Mouse (Mus musculus) megakaryocyte, adult 5-6 weeks (primary cell): ENCODE measurements around the gene Tmem40. TPM values are rescaled to one million over a fixed set of nuclear protein-coding genes. Genes with fewer than 3 reads are reported as not detected.

Source experiments
- ATAC-seq: 2 replicates; pipeline ENCODE4 v1.8.0; 2016; ENCODE audit warnings: mild to moderate bottlenecking, inconsistent platforms; ENCODE audit not compliant: poor library complexity, severe bottlenecking
- total RNA-seq, 2 experiments: library from RNA; stranded (forward) in 1 of 2; stranded (reverse) in 1 of 2; fragments of 153-499, 151-499 nt in 1 of 2; fragments of 221-1000, 200-1000 nt in 1 of 2; gene quantifications; 2 replicates each; pipeline versions ENCODE4 v1.2.3 to v1.2.4; 2015 to 2017

Gene Tmem40
- total RNA-seq, 2 experiments from 2014 or later = 7.7 TPM

DNA sequence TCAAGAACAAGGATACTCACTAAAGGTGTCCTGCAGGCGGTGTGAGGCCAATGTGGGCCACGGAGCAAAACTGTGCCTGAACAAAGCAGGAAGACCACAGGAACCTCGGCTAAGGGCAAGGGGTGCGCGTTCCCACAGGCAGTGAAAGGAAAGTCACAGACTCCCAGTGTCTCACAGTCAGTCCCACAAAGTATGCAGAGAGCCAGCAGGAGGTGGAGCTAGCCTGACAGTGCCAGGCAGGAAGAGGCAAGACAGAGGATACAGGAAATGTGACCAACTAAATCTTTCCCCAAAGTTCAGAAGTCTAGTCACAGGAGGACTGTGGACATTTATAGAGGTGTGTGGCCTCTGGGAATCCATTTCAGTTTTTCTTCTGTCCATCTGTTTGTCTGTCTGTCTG, 59.3 kb downstream of the Tmem40 start:
- ATAC-seq = no peak

GRCm38 (mm10) chr6:115701302-115701701, 60.9 kb downstream of the Tmem40 start:
- no peak for ATAC-seq

DNA sequence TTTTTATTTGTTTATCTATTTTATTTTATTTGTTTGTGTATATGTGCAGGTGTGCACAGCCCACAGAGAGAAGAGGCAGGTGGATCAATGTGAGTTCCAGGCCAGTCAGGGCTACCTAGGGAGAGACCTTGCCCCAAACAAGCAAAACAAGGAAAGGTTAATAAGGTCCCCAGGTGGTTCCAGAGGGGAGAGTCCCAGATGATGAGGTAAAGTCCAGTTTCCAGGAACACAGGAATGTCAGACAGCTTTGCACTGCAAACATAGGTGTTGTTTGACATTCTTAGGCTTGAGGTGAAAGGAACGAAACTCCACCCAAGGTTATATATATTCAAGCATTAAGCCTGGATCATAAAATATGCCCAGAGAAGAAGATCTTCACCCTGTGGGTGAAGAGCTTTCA, 61.4 kb downstream of the Tmem40 start:
- no peak for ATAC-seq

DNA sequence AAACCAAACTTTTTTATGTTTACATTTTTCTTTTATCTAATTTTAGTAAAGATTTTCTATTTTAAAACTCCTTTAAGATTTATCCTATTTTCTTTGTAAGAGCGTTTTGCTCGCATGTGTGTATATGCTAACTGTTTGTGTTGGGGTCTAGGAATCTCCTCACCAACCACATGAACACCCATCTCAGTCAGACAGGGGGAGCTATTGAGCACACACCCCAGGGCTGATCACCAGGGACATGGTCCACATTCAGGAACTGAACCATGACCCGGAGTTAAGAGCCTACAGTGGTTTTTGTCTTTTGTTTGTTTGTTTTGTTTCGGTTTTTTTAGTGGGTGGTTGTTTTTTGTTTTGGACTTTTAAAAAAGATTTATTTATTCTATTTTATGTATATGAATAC, 63.5 kb downstream of the Tmem40 start:
- peak; percentile 77 for ATAC-seq

DNA sequence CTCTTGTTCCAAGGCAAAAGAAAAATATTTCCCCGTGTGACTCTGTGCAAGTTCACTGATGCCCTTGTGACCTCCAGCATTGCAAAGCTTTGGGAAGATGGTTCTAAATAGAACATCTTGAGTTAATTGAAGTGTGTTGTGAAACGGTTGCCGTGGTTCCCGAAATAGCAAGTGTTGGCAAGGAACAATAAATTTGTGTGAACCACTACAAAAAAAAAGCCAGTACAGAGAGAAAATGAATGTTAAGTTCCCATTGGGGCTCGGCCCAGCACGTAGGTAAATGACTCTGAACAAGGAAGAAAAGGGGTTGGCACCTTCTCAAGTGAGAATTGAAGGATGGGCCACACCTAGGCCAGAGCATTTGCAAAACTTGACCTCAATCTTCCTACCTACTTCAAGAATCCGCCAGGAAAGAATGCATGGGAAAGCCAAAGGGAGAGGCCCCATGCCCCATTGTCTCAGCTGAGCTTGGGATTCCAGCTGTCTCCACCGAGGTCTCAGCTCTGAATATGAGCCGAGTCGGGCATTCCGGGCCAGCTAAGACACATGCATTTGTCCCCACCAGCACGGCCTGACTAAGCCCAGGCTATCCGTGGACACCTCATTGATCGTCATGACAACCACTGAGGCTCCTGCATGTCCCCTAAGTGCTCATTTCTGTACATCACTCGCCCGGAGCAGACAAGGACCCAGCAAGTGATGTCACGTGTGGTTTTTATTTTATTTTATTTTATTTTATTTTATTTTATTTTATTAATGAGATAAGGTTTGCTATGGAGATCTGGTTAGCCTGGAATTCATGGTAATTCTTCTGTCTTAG, 64.3 kb downstream of the Tmem40 start:
- ATAC-seq = peak; percentile 23; the same call in 1 of the 2 replicates

DNA sequence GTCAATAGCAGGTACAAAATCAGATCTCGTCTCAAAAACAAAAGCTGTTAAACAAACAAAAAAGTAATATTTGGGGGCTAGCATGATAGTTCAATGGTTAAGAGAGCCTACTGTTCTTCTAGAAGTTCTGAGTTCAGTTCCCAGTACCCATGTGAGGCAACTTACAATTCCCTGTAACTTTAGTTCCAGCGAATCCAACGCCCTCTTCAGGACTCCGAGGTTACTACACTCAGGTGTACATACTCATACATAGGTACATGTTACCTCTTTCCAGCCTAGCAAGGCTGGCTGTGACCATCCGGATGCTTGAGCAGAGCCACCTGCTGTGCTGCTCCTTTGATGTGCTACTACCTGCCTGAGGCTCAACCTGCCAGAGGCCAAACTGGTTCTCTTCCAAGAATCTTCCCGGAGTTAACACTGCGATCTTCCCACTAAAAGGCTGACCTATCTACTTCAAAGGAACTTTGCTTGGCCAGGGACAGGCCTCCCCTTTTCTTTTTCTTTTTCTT, 65.4 kb downstream of the Tmem40 start:
- no peak for ATAC-seq

GRCm38 (mm10) chr6:115695124-115695523, 67.1 kb downstream of the Tmem40 start:
- no peak for ATAC-seq

GRCm38 (mm10) chr6:115694441-115694842, 67.8 kb downstream of the Tmem40 start:
- no peak for ATAC-seq

DNA sequence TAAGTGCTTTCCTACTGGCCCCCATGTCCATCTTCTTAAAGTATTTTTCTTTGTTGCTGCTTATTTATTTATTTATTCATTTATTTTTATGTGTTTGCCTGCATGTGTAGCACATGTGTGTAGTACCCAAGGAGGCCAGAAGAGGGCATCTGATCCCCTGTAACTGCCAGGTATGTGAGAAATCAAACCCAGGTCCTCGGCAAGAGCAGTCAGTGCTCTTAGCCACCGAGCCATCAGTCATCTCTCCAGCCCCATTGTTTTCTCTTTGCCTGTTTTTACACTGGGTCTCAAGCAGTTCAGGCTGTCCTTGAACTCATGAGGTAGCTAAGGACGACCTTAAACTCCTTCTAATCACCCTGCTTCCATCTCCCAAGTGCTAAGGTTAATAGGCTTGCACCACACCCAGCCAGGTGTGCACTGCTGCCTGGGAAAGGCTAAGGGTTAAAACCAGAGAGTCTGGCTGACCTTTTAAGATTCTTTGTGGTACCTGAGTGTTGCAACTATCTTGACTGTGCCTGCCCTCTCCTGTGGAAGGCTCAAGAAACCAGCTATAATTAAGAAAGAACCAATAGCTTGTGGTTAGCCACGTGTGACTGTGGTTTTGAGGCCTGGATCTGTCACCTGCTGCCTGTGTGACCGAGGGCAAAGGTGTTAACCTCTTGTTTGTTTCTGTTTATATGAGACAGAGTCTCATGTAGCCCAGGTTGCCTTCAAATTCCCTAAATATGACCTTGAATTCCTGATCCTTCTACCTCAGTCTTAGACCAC, 69.1 kb downstream of the Tmem40 start:
- ATAC-seq = peak; percentile 84

GRCm38 (mm10) chr6:115692163-115692950, 69.9 kb downstream of the Tmem40 start:
- ATAC-seq = no peak

DNA sequence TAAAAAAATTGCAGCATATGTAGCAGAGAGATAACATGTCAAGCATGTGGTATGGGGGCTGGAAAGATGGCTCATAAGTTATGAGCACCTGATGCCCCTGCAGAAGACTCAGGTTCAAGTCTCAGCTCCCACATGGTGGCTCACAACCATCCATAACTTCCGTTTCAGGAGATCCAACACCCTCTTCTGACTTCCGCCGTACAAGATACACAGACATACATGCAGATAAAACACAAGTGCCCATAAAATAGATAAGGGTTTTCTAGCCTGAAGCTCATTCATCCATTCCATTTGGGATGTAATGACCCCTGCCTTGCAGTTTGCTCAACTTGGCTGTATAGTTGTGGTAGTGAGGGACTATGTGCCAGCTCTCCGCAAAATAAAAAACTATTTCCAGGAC, 72.1 kb downstream of the Tmem40 start:
- no peak for ATAC-seq

GRCm38 (mm10) chr6:115688589-115688988, 73.6 kb downstream of the Tmem40 start:
- ATAC-seq = no peak

- ATAC-seq = no peak
Measured at GRCm38 (mm10) chr6:115687753-115688152, 74.5 kb downstream of the Tmem40 start.

GRCm38 (mm10) chr6:115684851-115685646, 77.2 kb downstream of the Tmem40 start:
- no peak for ATAC-seq

DNA sequence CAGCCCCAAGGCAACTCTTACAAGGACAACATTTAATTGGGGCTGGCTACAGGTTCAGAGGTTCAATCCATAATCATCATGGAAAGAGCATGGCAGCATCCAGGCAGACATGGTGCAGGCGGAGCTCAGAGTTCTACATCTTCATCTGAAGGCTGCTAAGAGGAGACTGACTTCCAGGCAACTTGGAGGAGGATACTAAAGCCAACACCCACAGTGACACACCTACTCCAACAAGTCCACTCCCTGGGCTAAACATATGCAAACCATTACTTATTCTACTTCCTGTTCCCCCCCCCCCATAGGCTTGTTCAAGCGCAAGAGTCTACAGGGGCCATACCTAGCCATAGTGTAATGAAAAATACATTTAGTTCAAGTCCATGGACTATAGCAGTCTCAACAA, 77.9 kb downstream of the Tmem40 start:
- no peak for ATAC-seq

GRCm38 (mm10) chr6:115681066-115681465, 81.1 kb downstream of the Tmem40 start:
- ATAC-seq = no peak
